Mouse (Mus musculus) left cerebral cortex, postnatal 4 days (tissue): ENCODE measurements at regions not wholly inside any gene's neighbourhood (a gene's known extent, or its start where the extent isn't known, plus 50 kb on each side); places are given as distances from the start of the nearest gene placed in this dataset.
"Not testable (repeated sequence)": the region's sequence is repeated elsewhere in the genome, so short reads cannot be mapped to it uniquely, and the experiment has no call there.

Experiments used
- DNase-seq: peaks from one replicate; pipeline ENCODE4 v3.0.0-alpha.2; 2022
- intact Hi-C: fragments of 180-260 bp; cut with DNase I; formaldehyde crosslinking; loops from one replicate; pipeline ENCODE4 v1.15.1; 2025

GRCm38 (mm10) chr13:80611937-80612336 lies 271.2 kb upstream of the Arrdc3 start:
- DNase-seq = no peak
- intact Hi-C loops = no loop called here

GRCm38 (mm10) chr13:80613167-80613883 lies 269.9 kb upstream of the Arrdc3 start:
- no peak for DNase-seq
- intact Hi-C loops = no loop called here

GRCm38 (mm10) chr13:80613884-80614247 lies 269.3 kb upstream of the Arrdc3 start:
- intact Hi-C loops = no loop called here
- DNase-seq = no peak

- DNase-seq = no peak
- intact Hi-C loops = no loop called here
Measured at GRCm38 (mm10) chr13:80614971-80615370, 268.2 kb upstream of the Arrdc3 start.

GRCm38 (mm10) chr13:80623005-80623404 lies 260.2 kb upstream of the Arrdc3 start:
- no peak for DNase-seq
- intact Hi-C loops = no loop called here

DNA sequence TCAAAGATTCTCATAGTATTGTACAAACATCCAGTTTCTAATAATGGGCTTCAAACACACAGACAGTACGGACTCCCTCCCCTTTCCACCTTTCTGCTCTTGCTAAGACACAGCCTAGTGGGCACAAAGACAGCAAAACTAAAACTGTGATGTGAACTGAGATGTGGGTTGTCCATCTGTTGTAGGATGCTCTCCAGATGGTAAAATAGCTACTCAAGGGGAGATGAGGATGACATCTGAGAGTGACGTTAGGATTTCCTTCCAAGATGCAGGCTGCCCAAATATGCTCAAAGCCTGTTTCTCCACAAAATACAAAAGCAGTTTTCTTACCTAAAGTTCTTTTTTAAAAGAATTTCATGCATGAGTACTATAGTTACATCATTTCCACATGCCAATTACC lies 241.8 kb upstream of the Arrdc3 start:
- intact Hi-C loops = no loop called here
- no peak for DNase-seq

DNA sequence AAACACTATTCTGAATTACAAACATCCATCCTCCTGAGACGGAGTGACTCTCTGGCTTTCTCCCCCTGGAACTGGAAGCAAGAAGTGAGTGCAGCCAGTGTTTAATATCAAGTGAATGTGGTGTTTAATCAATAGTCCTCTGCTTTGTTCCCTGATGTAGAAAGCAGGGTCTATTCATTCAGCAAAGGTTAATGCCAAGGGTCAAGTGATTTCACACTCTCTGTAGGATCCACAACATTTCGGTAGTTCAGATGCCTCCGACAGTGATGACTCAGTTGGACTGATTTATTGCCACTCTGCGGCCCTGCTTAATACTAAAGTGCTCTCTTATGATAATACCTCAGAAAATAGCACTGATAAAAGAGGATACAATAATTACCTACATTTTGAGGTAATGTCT lies 235.6 kb upstream of the Arrdc3 start:
- no peak for DNase-seq
- intact Hi-C loops = no loop called here

- no peak for DNase-seq
- intact Hi-C loops = no loop called here
Measured at GRCm38 (mm10) chr13:80652967-80653539, 230.1 kb upstream of the Arrdc3 start.

GRCm38 (mm10) chr13:80666186-80666713 lies 216.9 kb upstream of the Arrdc3 start:
- DNase-seq = no peak
- intact Hi-C loops = no loop called here

GRCm38 (mm10) chr13:80689871-80690270 lies 193.3 kb upstream of the Arrdc3 start:
- no peak for DNase-seq
- intact Hi-C loops = no loop called here

DNA sequence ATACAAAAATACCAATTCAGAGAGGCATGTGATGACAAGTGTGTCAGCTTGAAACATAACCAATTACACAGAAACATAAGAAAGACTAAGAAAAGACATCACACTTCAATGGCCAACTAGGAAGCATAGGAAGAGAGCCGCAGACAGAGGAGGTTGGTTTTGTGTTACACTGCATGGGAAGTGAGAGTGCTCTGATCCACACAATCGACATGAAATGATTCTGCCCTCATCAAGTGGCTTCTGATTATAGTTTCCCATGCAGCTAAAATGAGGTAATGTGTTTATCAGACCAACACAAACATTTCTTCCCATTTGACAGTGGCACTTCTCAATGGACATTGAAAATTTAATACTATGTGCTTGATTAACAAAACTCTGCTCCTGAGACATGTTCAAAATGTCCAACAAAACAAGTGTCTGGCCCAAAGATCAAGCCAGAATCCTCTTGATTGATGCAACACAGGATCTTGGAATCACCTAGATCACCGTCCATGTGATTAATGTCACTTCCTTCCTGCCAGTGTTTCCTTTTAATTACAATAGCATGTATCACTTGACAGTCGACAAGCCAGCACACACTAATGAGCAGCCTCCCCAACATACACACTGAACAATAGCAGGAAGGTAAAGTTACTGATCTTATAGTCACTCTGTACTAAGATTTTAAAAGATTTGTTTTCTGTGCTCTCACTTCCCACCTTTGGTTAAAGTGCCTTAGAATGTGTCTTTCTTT lies 192.4 kb upstream of the Arrdc3 start:
- intact Hi-C loops = no loop called here
- DNase-seq = no peak

- intact Hi-C loops = no loop called here
- DNase-seq = no peak
Measured at GRCm38 (mm10) chr13:80695549-80696150, 187.5 kb upstream of the Arrdc3 start.

DNA sequence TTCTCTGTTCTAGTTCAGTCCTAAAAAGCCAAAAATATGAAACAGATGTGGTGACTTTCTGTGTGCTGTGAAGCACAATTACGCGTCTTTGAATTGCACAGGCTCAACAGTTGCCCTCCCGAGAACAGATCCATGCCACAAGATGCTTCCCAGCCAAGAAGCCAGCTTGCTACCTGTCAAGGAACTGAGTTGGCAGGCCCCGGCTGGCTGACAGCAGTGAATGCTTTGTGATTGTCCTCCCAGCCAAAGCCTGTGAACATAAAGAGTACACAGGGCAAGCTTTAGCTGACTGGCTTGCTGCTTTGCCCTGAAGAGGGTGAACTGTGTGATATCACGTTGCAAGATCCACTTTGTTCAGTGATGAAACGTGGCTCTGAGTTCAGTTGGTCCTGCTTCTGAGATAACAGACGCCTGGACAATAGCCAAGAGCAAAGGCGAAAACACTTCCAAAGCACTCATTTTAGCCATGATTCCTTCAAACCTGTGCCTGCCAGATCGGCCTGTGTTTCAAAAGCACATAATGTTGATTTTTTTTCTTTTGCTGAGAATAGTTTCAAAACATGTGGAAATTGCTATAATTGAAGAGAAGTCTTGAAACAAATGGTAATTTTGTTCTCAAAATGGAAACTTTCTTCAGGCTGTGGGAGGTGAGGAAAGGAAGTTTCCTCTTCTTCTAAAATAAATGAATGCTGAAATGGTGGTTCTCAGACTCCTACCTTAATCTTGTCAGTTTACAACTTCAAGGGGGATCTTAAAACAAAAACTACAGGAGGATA lies 173.5 kb upstream of the Arrdc3 start:
- peak; percentile 61 for DNase-seq
- intact Hi-C loops = no loop called here

GRCm38 (mm10) chr13:80719313-80719712 lies 163.9 kb upstream of the Arrdc3 start:
- intact Hi-C loops = no loop called here
- DNase-seq = no peak

DNA sequence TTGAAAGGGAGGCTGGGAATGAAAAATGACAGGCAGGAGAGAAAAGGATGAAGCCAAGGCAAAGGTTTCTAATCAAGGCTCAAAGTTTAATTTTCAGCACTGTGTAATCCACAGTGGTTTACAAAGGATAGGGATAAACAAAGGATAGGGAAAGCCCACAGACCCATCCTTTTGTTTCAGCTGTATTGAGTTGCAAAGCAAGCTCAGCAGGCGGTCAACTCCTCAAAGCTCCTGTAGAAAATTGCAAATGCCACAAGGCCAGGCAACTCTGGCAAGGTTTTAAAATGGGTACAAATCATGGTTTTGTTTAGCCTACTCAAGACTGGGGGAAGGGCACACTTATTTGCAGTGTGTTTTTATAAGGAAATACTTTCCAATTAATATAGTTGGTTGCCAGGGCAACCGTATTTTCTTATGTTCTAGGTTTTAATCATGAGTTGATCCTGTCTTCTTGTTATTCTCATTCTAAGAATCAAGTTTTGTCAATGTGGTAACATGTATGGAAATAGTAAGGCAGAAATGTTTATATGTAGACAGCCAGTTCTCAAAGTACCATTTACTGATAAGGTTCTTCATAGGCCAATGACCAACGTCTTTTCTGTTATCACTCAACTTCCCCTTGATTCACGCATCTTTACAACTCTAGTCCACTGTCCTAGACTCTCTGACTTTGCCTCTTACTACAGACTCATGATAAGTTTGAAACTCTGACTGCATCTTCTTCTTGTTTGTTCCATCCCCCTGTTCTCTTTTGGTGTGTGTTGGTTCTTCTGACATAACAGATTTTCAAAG lies 159.8 kb upstream of the Arrdc3 start:
- intact Hi-C loops = no loop called here

DNA sequence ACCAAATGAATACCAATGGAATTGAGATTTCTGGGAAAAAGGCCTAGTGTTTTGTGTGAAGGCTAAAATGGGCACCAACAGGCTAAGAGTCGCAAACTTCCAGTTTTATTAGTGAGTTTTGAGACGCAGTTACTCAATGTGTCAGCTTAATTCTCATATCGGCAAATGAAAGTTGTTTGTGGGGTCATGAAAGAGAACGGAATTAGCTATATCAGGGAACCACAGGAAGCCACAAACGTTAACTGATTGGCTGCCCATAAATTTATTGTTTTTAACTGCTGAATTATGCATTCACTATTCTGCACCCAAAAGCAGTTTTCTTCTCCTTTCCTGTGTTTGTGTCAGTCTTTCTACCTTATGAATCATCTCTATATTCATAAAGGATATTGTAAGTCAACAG lies 154.0 kb upstream of the Arrdc3 start:
- DNase-seq = no peak
- intact Hi-C loops = no loop called here

More for the DNA sequence above, 159.8 kb upstream of the Arrdc3 start:
- DNase-seq = no peak

GRCm38 (mm10) chr13:80745991-80746390 lies 137.2 kb upstream of the Arrdc3 start:
- DNase-seq = no peak
- intact Hi-C loops = no loop called here

GRCm38 (mm10) chr13:80747022-80747421 lies 136.2 kb upstream of the Arrdc3 start:
- intact Hi-C loops = not testable (repeated sequence)

More at GRCm38 (mm10) chr13:80747022-80747421, 136.2 kb upstream of the Arrdc3 start:
- peak; percentile 35 for DNase-seq
